Mouse (Mus musculus): Measurements from ENCODE around the gene Tmem131l.

Gene Tmem131l

GRCm38 (mm10) chr3:84048729-84049175 is 8.8 kb upstream of the Tmem131l start:
- no peak for DNase-seq (ENCODE audit: low read depth, low spot score)

DNA sequence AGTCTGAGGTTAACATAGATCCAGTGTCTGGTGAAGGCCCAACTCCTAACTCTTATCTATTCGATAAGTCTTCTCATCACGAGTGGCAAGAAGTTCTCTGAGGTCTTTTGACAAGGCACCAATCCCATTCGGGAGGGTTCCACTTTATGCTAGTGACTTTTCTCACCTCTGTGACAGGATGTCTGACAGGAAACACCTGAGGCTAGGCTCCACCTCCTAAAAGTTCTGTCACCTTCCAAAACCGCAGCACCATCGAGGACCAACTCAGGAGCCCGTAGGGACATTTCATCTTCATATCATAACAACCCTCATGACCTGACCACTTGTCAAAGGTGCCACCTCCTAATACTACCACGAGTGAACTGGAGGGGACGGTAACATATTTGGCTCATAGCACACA is 6.2 kb upstream of the Tmem131l start:
- peak; percentile 75 for DNase-seq (ENCODE audit: low read depth, low spot score)

DNA sequence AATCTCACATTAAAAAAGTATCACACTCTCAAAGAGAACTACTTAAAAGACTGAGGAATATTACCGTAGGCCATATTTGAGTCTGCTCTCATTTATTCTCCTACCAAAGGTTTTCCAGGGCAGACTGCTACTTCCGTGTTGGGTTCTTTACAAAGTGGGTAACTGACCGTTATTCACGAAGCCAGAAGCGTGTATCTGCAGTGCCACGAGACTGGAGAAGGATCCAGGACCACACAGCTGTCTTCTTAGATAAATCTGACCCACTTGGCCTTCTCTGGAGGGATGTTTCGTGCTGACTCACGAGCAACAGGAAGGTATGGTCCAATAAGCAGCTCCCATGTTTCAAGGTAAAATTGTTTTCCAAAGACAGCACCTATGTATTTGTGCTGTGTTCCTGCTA is 1.8 kb upstream of the Tmem131l start:
- DNase-seq (ENCODE audit: low read depth, low spot score) = no peak

DNA sequence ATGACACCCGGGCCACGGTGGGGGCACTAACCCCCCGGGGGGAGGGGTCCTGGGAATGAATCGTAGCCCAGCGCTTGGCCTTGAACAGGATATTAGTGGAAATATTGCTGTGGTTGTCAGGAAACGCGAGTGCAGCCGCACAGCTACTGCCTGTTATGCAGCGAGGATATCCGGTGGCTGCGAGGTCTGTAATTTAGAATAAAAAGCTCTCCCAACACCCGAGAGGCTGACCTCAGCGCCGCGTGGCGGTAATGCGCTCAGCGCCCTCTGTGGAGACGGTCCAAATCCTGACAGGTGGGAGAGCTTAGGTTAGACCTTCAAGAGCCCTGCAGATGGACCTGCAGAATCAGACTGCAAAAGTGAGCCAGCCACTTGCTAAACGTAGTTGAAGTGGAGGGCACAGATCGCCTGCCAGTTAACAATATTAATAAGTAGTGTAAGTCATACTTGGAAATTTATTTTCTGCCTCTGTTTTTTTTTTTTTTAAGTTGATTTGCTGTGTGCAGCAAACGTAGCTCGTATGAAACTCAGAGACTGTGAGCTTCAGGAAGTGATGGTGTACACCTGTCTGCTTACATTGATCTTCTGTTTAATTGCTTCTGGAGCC is 604 bp upstream of the Tmem131l start:
- peak; percentile 85 for DNase-seq (ENCODE audit: low read depth, low spot score)

GRCm38 (mm10) chr3:84038981-84039645 is 862 bp downstream of the Tmem131l start:
- DNase-seq (ENCODE audit: low read depth, low spot score) = peak; percentile 64

GRCm38 (mm10) chr3:84038126-84038525 is 1.8 kb downstream of the Tmem131l start:
- no peak for DNase-seq (ENCODE audit: low read depth, low spot score)

DNA sequence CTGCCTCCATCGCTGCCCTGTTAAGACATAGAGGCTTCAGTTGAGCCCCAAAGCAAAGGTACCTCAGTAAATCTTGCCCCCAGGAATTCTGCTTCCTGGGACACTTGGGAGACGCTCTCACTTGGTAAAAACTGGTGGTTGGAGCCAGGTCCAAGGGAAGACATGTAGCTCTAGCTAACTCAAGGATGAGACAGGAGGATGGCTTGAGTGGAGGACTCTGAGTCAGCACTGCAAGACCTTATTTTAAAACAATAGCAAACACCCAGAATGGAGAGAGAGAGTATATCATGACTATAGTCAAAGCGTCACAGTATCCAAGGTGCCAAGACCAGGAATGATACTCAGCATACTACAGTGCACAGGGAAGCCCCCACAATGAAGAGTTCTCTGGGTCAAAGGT is 2.4 kb downstream of the Tmem131l start:
- no peak for DNase-seq (ENCODE audit: low read depth, low spot score)

- peak; percentile 52 for DNase-seq (ENCODE audit: low read depth, low spot score)
Measured at GRCm38 (mm10) chr3:84036866-84037265, 3.1 kb downstream of the Tmem131l start.

- peak; percentile 32 for DNase-seq (ENCODE audit: low read depth, low spot score)
Measured at GRCm38 (mm10) chr3:84035728-84036364, 4.1 kb downstream of the Tmem131l start.

DNA sequence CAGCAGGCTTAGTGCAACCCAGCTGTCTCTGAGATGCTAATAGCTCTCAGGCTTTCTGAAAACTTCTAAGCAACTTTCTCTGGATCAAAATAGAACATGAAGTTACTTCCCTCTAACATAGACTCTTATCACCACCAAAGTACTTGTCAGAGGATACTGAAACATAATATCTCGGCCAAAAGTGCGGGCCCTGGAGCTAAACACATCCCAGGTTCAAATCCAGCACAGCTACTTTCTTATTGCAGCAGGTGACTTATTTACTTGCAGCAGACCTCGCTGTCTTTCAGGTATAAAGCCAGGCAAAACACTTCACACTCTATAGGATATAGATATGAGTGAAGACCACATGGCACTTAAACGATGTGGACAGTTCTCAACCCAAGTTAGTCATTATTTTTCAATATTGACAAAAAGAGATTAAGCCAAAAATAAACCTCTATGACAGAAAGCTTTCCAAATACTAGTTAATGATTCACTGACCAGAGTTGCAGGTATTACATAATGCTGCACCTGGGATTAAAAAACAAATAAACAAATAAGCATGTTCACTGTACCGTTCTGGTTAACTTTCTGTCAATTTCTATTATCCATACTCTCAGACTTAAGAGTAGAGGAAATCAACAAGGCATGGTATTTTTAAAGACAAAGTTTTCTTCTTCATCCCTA is 5.7 kb downstream of the Tmem131l start:
- DNase-seq (ENCODE audit: low read depth, low spot score) = no peak

DNA sequence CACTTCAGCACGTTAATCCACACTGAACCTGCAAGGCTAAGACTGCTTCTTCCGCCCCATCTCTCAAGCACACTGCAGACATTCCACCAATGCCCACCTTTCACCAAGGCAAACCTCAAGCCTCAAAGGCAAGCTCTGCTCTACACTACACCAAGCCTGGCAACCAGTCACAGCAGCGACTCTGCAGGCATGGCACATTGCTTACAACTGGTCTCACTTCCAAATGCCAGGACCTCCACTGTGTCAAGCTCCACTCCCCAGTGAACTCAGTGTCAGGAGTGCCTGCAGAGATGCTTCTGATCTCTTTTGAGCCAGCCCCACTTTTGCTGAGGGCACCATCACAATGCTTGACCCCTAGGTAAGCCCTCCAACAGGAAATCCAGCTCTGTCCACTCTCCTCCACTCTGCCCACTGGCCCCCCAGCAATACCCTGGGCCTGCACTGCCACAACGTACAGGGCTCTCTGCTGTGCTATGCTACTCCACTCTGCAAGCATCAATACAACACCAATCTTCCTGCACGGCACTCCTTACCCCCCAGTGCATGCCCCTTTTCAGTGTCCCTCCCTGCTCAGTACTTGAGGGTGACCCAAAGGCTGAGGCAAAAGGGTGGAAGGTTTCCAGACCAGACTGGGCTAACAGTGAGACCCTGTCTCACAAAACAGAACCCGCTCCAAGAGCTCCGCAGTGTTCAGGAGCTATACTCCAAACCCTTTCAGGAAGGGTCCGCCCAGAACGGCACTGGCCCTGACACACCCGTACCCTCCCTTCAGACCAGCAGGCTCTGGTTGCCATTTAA is 6.8 kb downstream of the Tmem131l start:
- no peak for DNase-seq (ENCODE audit: low read depth, low spot score)

DNA sequence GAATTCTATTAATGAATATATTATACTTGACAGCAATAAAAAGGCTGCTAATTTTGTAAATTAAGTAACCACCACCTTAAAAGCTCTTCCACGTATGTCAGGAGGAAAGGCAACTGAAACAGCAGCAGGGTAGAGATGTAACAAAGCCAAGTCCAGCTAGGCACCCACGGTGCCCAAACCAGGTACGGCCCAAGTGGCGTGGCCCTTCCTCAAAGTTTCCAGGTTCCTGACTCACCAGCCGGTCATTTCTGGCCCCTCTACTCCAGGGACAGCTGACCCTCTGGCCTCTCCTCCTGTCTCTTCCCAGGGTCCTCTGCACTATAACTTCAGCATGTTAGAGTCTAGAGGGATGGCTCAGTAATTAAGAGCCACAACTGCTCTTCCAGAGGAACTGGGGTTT is 7.6 kb downstream of the Tmem131l start:
- DNase-seq (ENCODE audit: low read depth, low spot score) = no peak

DNA sequence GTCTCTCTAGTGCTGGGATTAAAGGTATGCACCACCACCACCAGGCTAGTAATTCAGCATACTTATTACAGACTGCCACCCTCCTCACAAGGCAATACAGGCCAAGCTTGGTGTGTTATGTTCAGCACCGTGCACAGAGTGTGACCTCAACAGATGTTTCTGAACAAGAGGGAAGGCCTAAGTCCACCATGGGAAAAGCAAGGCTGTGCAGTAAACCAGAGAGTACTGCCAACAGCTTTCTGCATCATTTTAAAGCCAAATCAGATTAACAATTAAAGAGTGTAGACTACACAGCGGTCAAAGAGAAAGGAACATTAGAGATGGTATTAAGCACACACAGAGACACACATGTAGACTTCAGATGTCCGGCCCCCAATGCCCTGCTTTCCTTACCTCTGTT is 8.8 kb downstream of the Tmem131l start:
- no peak for DNase-seq (ENCODE audit: low read depth, low spot score)

DNA sequence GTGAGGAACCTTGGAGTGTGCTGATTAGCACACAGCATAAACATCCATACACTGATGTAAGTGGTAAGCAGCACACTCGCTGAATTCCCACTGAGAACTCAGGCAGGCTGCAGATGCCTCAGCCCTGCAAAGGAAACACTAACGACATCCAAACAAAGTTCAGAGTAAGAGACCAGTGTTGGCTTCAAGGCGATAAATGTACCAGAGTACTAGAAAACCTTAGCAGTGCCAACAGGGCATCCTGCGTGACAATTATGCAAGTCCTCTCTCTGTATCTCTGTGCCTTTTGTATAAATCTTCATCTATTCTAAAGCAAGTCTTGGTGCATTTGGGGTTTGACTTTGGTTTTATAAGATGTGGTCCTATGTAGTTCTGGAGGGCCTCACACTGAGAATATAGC is 11.0 kb downstream of the Tmem131l start:
- no peak for DNase-seq (ENCODE audit: low read depth, low spot score)

GRCm38 (mm10) chr3:84027691-84028159 is 12.2 kb downstream of the Tmem131l start:
- no peak for DNase-seq (ENCODE audit: low read depth, low spot score)

GRCm38 (mm10) chr3:84024512-84025072 is 15.4 kb downstream of the Tmem131l start:
- no peak for DNase-seq (ENCODE audit: low read depth, low spot score)

- peak; percentile 21 for DNase-seq (ENCODE audit: low read depth, low spot score)
Measured at GRCm38 (mm10) chr3:84022723-84023122, 17.3 kb downstream of the Tmem131l start.

GRCm38 (mm10) chr3:84022201-84022584 is 17.8 kb downstream of the Tmem131l start:
- DNase-seq (ENCODE audit: low read depth, low spot score) = no peak

DNA sequence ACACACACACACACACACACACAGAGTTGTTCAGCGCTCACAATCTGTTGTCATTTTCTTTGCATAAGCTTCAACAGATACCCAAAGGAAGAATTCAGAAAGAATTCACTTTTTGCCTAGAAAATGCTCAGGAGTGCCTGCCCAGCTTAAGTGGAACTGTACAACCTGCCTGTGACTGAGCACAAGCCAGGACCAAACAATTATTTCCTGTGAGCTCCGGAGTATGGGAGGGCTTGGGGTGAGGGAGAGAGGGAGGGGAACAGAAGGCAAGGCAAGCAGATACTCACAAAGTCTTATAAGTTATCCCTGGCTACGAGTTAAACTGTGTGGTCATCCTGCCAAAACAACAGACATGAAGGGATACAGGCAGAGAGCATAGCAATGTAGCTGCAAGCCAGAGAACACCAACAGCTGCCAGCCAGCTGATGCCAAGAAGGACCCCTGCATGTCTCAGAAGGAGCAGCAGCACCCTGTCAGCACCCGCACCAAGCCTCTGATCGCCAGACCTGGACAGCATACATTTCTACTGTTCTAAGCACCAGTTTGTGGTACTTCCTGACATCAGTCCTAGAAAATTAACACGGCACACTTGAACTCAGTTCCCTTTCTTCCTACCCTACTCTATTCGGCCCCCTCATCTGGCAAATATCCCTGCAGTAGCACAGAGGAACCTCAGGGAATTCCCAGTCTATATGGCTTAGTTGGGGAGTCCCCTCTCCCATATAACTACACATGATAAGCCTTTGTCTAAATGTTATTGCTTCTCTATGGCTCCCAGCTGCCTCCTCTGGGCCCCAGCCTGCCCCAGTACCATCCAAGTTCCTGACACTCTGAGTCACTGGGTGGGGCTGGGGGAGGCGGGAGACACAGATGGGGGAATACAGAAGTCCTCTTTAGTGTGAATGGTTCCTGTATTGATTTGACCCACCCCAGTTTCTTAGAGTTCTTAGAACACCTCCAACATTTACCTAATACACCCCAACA is 18.5 kb downstream of the Tmem131l start:
- no peak for DNase-seq (ENCODE audit: low read depth, low spot score)

DNA sequence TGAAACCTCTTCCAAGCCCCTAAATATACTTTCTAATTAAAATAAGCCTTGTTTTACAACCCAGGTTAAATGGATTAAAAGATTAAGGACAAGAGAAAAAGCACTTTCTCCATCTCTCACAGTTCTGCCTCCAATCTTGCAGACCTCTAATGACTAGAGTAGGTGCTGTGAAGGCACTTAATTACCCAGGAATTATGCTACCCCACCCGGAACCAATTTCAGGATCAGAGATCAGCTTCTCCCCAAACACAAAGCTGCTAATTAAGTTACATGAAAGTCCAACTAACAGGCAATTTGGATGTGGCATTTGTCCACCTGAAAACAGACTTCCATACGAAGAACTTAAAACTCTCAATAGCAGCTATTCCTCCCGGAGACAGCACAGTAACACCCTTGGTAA is 19.4 kb downstream of the Tmem131l start:
- DNase-seq (ENCODE audit: low read depth, low spot score) = no peak
